Mouse (Mus musculus) right cerebral cortex, postnatal 36 days (tissue): ENCODE measurements at regions not wholly inside any gene's neighbourhood (a gene's known extent, or its start where the extent isn't known, plus 50 kb on each side); places are given as distances from the start of the nearest gene placed in this dataset.

ENCODE experiments used
- DNase-seq, 2 experiments: peaks; one replicate each; pipeline ENCODE4 v3.0.0; 2022; ENCODE audit warnings: low spot score in 2 of 2, mixed read lengths in 1 of 2

GRCm38 (mm10) chr17:68218246-68218645 is 55.4 kb upstream of the L3mbtl4 start:
- no peak for DNase-seq

- no peak for DNase-seq
Observed at GRCm38 (mm10) chr17:68223170-68223569, 50.4 kb upstream of the L3mbtl4 start.
